ENCODE assay signal across 34 mouse cellular contexts in the genomic region with DNA sequence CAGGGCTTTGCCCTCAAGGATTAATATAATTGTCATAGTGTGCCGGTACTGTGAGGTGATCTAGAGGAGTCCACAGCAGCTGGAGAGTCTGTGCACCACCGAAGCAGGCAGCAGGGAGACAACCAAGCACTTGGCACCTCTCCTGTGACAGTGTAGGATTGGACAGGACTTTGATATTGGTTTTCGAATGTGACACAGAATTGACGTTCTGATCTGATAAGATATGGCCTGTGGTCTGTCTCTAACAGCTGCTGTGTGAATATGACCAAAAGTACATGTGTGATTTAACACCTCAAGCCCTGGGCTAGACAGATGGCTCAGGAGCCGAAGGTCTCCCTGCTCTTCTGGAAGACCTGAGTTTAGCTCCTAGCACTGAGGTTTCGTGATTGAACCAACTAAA. TPM values are rescaled to one million over a fixed set of nuclear protein-coding genes. Genes with fewer than 3 reads are reported as not detected.
"Had no signal": no experiment of that assay in that cellular context is flagged by ENCODE, and none has a peak within 500 bp of the region (broad histone marks: within the 10 kb centered on the region; RNA-seq: fewer than 3 reads in every experiment).

No protein-coding gene starts in this region.

- H3K36me3 ChIP-seq: heart, embryonic 13.5 days; heart, embryonic 15.5 days; hindbrain, embryonic 10.5 days; hindbrain, embryonic 12.5 days; kidney, embryonic 15.5 days; limb, embryonic 10.5 days; limb, embryonic 12.5 days; liver, embryonic 13.5 days; liver, embryonic 15.5 days had no signal

- ATAC-seq: forebrain, embryonic 16.5 days; hindbrain, embryonic 16.5 days; inflammation-experienced regulatory T-cells, adult 6 months had no signal

- H3K27ac ChIP-seq: gastrocnemius, adult 2 months; heart, adult 2 months; heart, embryonic 13.5 days; heart, embryonic 15.5 days; hindbrain, embryonic 10.5 days; hindbrain, embryonic 12.5 days; hindbrain, embryonic 14.5 days; kidney, embryonic 15.5 days; kidney, postnatal 0 days; layer of hippocampus, adult 2 months; left cerebral cortex, adult 2 months; limb, embryonic 10.5 days; limb, embryonic 12.5 days; liver, embryonic 13.5 days; liver, embryonic 15.5 days had no signal

- H3K9ac ChIP-seq: heart, embryonic 13.5 days; heart, embryonic 15.5 days; hindbrain, embryonic 12.5 days; hindbrain, embryonic 14.5 days; kidney, embryonic 15.5 days; limb, embryonic 12.5 days; liver, embryonic 13.5 days; liver, embryonic 15.5 days had no signal

- DNase-seq: gastrocnemius, postnatal 14 days; gastrocnemius, postnatal 36 days; heart, adult 11 months; heart, adult 2 months; heart, postnatal 14 days; heart, postnatal 4 days; kidney, adult 18-20 months; kidney, adult 9 months; kidney, postnatal 25 days; kidney, postnatal 4 days; liver, embryonic 13.5 days had no signal

- H3K4me1 ChIP-seq: heart, embryonic 13.5 days; heart, embryonic 15.5 days; hindbrain, embryonic 10.5 days; hindbrain, embryonic 12.5 days; kidney, embryonic 15.5 days; limb, embryonic 10.5 days; limb, embryonic 12.5 days; liver, embryonic 13.5 days had no signal

- H3K4me3 ChIP-seq: gastrocnemius, adult 2 months; heart, adult 2 months; heart, embryonic 13.5 days; heart, embryonic 15.5 days; hindbrain, embryonic 10.5 days; hindbrain, embryonic 12.5 days; kidney, embryonic 15.5 days; layer of hippocampus, adult 2 months; left cerebral cortex, adult 2 months; limb, embryonic 10.5 days; limb, embryonic 12.5 days; liver, embryonic 13.5 days; liver, embryonic 15.5 days had no signal

- H3K4me2 ChIP-seq: heart, embryonic 11.5 days; heart, embryonic 13.5 days; heart, embryonic 15.5 days; hindbrain, embryonic 12.5 days; hindbrain, embryonic 14.5 days; kidney, embryonic 15.5 days; limb, embryonic 12.5 days; liver, embryonic 13.5 days; liver, embryonic 15.5 days had no signal

- H3K9me3 ChIP-seq: heart, embryonic 15.5 days; hindbrain, embryonic 10.5 days; hindbrain, embryonic 12.5 days; kidney, embryonic 15.5 days; limb, embryonic 10.5 days; limb, embryonic 12.5 days; liver, embryonic 13.5 days; liver, embryonic 15.5 days had no signal

RNA-seq across cellular contexts. Expression of a gene that starts 1.5 kb away (rescaled TPM):
- total RNA-seq: gastrocnemius, postnatal 14 days; gastrocnemius, postnatal 36 days; heart, adult 2 months; heart, postnatal 14 days; heart, postnatal 4 days; layer of hippocampus, adult 2 months; layer of hippocampus, postnatal 10 days; layer of hippocampus, postnatal 25 days; left cerebral cortex, adult 2 months; left cerebral cortex, postnatal 14 days; left cerebral cortex, postnatal 36 days had no signal
- polyA plus RNA-seq: forebrain, embryonic 16.5 days; heart, embryonic 11.5 days; heart, embryonic 13.5 days; heart, embryonic 15.5 days; heart, postnatal 0 days; hindbrain, embryonic 10.5 days; hindbrain, embryonic 12.5 days; hindbrain, embryonic 14.5 days; hindbrain, embryonic 16.5 days; inflammation-experienced regulatory T-cells, adult 6 months; kidney, embryonic 15.5 days; kidney, postnatal 0 days; limb, embryonic 10.5 days; limb, embryonic 12.5 days; limb, embryonic 14.5 days; liver, embryonic 13.5 days; liver, embryonic 15.5 days had no signal
